Mouse (Mus musculus) left cerebral cortex, postnatal 25 days (tissue): ENCODE results near the gene Atp2c2. TPM values are rescaled to one million over a fixed set of nuclear protein-coding genes. Genes with fewer than 3 reads are reported as not detected.

Source experiments
- DNase-seq, 2 experiments: peaks; one replicate each; pipeline ENCODE4 v3.0.0; 2022; ENCODE audit warnings: low spot score in 2 of 2, mixed read lengths in 1 of 2
- intact Hi-C: fragments of 180-260 bp; cut with DNase I; formaldehyde crosslinking; loops from one replicate; pipeline ENCODE4 v1.15.1; 2025
- total RNA-seq, 2 experiments: library from RNA; stranded (reverse); gene quantifications; 2 replicates each; pipeline ENCODE4 v1.2.3; 2021

The Atp2c2 gene
- total RNA-seq, 2 experiments from 2014 or later: 1.9 to 2.1 TPM

DNA sequence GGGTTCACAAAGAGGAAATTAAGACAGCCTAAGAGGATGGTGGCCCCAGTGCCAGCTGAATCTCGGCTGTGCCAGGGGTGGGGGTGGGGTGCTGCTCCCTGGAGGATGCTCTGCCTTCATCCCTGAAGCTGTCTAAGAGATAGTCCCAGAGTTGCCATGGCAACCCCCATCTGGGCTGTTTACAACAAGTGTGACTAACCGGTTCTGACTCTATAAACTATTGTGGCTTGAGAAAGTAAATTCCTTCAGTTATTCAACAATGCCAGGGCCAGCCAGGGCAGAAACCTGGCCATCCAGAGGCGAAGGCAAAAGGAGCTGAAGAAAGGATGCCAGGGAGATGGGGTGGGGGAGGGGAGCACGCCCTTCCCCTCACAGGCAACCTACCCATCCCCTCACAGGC lies 101.4 kb downstream of the Atp2c2 start:
- intact Hi-C loops: no loop called here
- DNase-seq: peak; percentile 62 to 72

DNA sequence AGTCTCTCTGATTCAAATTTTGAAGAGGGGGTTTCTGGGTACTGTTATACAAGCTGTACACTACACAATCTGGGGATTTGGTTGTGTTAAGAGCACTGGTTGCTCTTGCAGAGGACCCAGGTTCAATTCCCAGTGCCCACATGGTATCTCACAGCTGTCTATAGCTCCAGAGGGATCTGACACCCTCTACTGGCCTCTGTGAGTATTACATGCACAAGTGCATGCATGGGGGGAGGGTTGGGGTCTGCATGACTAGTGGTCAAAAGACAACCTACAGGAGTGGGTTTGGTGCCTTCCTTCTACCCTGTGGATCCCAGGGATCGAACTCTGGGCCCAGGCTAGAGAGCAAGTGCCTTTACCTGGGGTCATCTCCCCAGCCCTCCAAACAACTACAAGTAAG lies 102.8 kb downstream of the Atp2c2 start:
- intact Hi-C loops: no loop called here
- no peak for DNase-seq

DNA sequence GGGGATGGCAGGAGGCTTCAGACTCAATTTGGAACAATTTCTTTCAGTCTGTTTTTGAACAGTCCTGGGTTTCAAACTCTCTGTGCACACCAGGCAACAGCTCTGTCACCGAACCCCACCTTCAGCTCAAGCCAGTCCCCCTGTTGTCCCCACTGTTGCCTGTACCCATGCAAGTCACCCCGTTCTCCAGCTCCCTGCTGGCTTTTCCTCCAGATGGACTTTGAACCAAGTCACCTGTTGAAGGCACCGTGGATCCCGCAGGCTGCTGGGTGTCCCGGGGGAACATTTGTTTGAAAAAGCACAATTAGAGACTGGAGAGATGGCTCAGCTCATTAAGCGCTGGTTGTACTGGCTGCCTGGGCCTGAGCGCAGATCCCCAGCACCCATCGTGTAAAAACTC lies 105.5 kb downstream of the Atp2c2 start:
- intact Hi-C loops: no loop called here
- DNase-seq: no peak

DNA sequence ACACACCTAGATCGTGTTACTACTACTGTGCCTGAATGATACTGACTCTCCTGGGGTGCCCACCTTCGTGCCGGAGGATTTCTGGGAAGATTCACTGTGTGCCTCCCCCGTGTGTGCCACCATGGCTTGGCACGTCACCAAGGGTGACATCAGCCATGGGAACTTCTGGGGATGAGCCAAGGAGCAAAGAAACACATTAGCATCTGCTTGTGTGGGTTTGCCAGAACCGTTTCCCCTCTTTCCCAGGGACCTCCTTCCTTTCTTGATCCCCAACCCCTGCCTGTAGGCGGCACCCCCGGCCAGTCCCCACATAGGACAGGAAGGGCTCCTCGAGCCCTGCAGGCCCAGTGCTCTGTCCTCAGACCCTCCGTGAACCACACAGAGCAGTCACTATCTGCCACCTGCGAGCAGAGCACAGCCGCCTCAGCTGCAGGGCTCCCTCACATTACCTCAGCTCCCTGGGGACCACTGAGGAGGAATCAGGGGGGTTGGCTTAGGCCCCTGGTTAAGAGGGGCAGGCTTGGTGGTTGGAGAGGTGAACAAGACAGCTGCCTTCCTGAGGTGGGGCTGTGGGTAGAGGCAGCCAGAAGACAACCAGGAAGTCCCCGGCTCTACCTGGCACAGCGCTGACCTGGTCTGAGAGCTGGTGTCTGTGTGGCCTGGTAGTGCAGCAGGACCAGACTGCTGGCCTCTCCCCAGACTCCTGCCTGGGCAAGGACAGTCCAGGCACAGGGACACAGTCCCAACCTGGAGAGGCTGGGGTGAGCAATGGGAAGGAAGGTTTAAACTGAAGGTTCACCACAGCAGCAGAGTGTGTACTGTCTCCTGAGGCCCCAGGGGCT lies 106.8 kb downstream of the Atp2c2 start:
- intact Hi-C loops: no loop called here
- peak; percentile 61 to 83 for DNase-seq

Other genes with a start within 250 kb of the Atp2c2 start
- gene Slc38a8, start 198.3 kb upstream of the Atp2c2 start, total RNA-seq: under 1 TPM; 0.34 to 0.69 TPM
- 10 to 100 TPM; 62.3 to 68.5 TPM for gene Mbtps1, start 141.3 kb upstream of the Atp2c2 start, total RNA-seq
- 10 to 100 TPM; 44.8 to 47.1 TPM for gene Hsdl1, start 124.8 kb upstream of the Atp2c2 start, total RNA-seq
- under 1 TPM; 0.21 to 0.25 TPM for gene Dnaaf1, start 124.8 kb upstream of the Atp2c2 start, total RNA-seq
- 1 to 10 TPM; 9.9 to 10.0 TPM for gene Taf1c, start 94.8 kb upstream of the Atp2c2 start, total RNA-seq
- under 1 TPM; 0.23 to 0.55 TPM for gene Adad2, start 87.3 kb upstream of the Atp2c2 start, total RNA-seq
- gene Kcng4, start 64.3 kb upstream of the Atp2c2 start, total RNA-seq: 1 to 10 TPM; 3.3 to 4.0 TPM
- gene Wfdc1, start 33.6 kb upstream of the Atp2c2 start, total RNA-seq: 10 to 100 TPM in 1 of 2 experiments, 1 to 10 TPM in 1; 8.6 to 10.8 TPM
- gene Tldc1, start 78.4 kb downstream of the Atp2c2 start, total RNA-seq: 10 to 100 TPM; 17.0 to 17.4 TPM
- gene Cotl1, start 140.5 kb downstream of the Atp2c2 start, total RNA-seq: 10 to 100 TPM; 57.2 to 62.6 TPM
- 1 to 10 TPM; 5.4 to 6.0 TPM for gene Klhl36, start 162.3 kb downstream of the Atp2c2 start, total RNA-seq
- gene Usp10, start 210.4 kb downstream of the Atp2c2 start, total RNA-seq: 10 to 100 TPM; 84.4 to 84.7 TPM
- 10 to 100 TPM in 1 of 2 experiments, not detected in 1; 18.6 TPM for gene Gm20388, start 210.8 kb downstream of the Atp2c2 start, total RNA-seq